Mouse (Mus musculus) E14TG2a.4 (cell line): ENCODE measurements at regions not wholly inside any gene's neighbourhood (a gene's known extent, or its start where the extent isn't known, plus 50 kb on each side); places are given as distances from the start of the nearest gene placed in this dataset.

ENCODE experiments used
- CTCF ChIP-seq: conservative IDR thresholded peaks from 2 replicates; pipeline ENCODE4 v1.5.1; 2014; ENCODE audit warnings: low read length
- NANOG ChIP-seq: IDR thresholded peaks from 2 replicates; pipeline ENCODE4 v1.6.1; 2014; ENCODE audit warnings: borderline replicate concordance, low read length, mixed read lengths

- TF ChIP-seq CTCF (no peak), NANOG (no peak)
These were observed 398.4 kb downstream of the Tshz3 start for GRCm38 (mm10) chr7:37096291-37096690.
